Mouse (Mus musculus) neutrophil, adult 59 days (primary cell): Measurements from ENCODE around the gene Prl3d3. TPM values are rescaled to one million over a fixed set of nuclear protein-coding genes. Genes with fewer than 3 reads are reported as not detected.

ENCODE experiments used
- total RNA-seq, 2 experiments: library from RNA; stranded (reverse); gene quantifications; 1 replicate in 1 of 2; 2 replicates in 1 of 2; pipeline ENCODE4 v1.2.4; 2023

Gene Prl3d3
- not detected for total RNA-seq

GRCm38 (mm10) chr13:27156490-27156889 lies at the start of gene Prl3d3:
Prl3d3 (plus strand) TSS chr13:27156790.

DNA sequence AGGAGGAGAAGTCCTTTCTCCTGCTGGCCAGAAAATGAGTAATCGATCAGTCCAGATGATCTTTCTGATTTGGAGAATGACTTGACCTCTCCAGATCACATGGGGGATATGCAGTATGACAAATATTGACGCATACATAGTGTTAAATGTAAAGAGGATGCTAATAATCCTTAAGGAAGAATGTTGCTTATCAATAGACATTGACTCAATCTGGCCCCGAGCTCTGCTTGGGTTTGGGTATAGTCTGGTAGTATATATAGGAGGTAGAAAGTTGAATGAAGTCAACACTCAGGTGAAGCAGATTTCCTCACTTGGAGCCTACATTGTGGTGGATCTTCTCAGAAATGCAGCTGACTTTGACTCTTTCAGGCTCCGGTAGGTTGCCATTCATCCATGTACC lies 35.2 kb upstream of the Prl3d3 start, which contains the start of gene Prl3d2:
Prl3d2 (plus strand) TSS at position 301 of the 400 bp plus-strand sequence.

GRCm38 (mm10) chr13:27196359-27196758 lies 39.8 kb downstream of the Prl3d3 start, which contains the start of gene Prl3c1:
Prl3c1 (plus strand) TSS chr13:27196659.

Other genes with a start within 250 kb of the Prl3d3 start
- gene Prl, start 99.2 kb upstream of the Prl3d3 start, total RNA-seq = not detected
- not detected for gene Prl3d1, start 62.6 kb upstream of the Prl3d3 start, total RNA-seq
- gene Prl3d2, start 35.1 kb upstream of the Prl3d3 start, total RNA-seq = not detected
- gene Prl3c1, start 39.9 kb downstream of the Prl3d3 start, total RNA-seq = not detected
- gene Prl3b1, start 85.1 kb downstream of the Prl3d3 start, total RNA-seq = not detected
- gene Prl3a1, start 102.6 kb downstream of the Prl3d3 start, total RNA-seq = not detected
- gene Prl6a1, start 155.8 kb downstream of the Prl3d3 start, total RNA-seq = not detected
- not detected for gene Prl8a2, start 188.9 kb downstream of the Prl3d3 start, total RNA-seq
- gene Prl2b1, start 234.1 kb downstream of the Prl3d3 start, total RNA-seq = not detected